Mouse (Mus musculus): Measurements from ENCODE around the gene Mmd2.

DNA sequence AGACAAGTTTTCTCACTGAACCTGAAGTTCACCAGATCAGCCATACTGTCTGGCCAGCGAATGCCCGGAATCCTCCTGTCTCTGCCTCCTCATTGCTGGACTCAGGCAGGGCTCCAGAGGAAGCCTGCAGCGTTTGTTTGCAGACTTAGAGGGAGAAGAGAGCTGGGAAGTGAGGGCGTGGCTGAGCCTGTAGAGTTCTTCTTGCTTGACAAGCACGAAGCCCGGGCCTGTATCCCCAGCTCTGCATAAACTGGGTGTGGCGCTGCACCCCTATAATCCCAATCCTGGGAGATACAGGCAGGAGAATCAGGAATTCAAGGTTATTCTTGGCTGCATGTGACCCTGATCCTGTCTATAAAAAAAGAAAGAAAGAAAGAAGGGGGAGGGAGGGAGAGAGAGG, 48.3 kb downstream of the Mmd2 start:
- no peak for TF ChIP-seq POLR2A (IDR thresholded peaks at IDR 0.05; ENCODE audit: insufficient read length, low read depth)
- TF ChIP-seq TCF12 (IDR thresholded peaks at IDR 0.05; ENCODE audit: insufficient read depth, poor library complexity, severe bottlenecking), result no peak
- no peak for TF ChIP-seq REST (IDR thresholded peaks at IDR 0.05; ENCODE audit: insufficient read depth, insufficient read length)
- TF ChIP-seq CEBPB (IDR thresholded peaks at IDR 0.05; ENCODE audit: insufficient read depth, poor library complexity, severe bottlenecking), result no peak
- no peak for TF ChIP-seq USF1 (IDR thresholded peaks at IDR 0.05; ENCODE audit: low read depth)
- no peak for TF ChIP-seq TCF3 (IDR thresholded peaks at IDR 0.05; ENCODE audit: insufficient read length, low read depth)
- no peak for TF ChIP-seq E2F4 (IDR thresholded peaks at IDR 0.05; ENCODE audit: insufficient read depth)
- no peak for TF ChIP-seq MAX (IDR thresholded peaks at IDR 0.05; ENCODE audit: low read depth)
- no peak for TF ChIP-seq MYOG (IDR thresholded peaks at IDR 0.05; ENCODE audit: control insufficient read depth in 1 of 3, insufficient read depth in 1 of 3, insufficient read length in 2 of 3, low read depth in 2 of 3)
- TF ChIP-seq MYOD1 (IDR thresholded peaks at IDR 0.05; ENCODE audit: control insufficient read depth in 1 of 3, insufficient read length in 2 of 3, low read depth in 2 of 3), result no peak
- TF ChIP-seq POLR2AphosphoS2 (IDR thresholded peaks at IDR 0.05; ENCODE audit: insufficient read length, low read depth), result no peak
- no peak for TF ChIP-seq SRF (IDR thresholded peaks at IDR 0.05; ENCODE audit: control insufficient read depth, insufficient read length, low read depth)
